Comparison of ENCODE assay signal across 8 mouse cellular contexts in genomic region chr16:14371367-14371766, GRCm38 (mm10). TPM values are rescaled to one million over a fixed set of nuclear protein-coding genes. Genes with fewer than 3 reads are reported as not detected.
A peak's percentile ranks its signal among the peaks of the same experiment; 100 is the strongest.
DNase-seq lines count a peak whose midpoint lies in the region; ATAC-seq and TF ChIP-seq lines count a peak whose summit lies in the region.

No protein-coding gene starts in this region.

- H3K4me3 ChIP-seq in liver, embryonic 12.5 days, result no peak overlapping the region
- no peak overlapping the region for H3K4me3 ChIP-seq in liver, postnatal 0 days (ENCODE audit: low read depth, low read length)

- intact Hi-C loops in heart, postnatal 10 days (cut with DNase I), result no loop called here

- H3K4me2 ChIP-seq in liver, embryonic 12.5 days, result no peak overlapping the region
- no peak overlapping the region for H3K4me2 ChIP-seq in liver, postnatal 0 days (ENCODE audit: low read depth, low read length)

- DNase-seq in cerebellum, adult 18-20 months, result peak; percentile 27 to 35
- no peak for DNase-seq in cerebellum, adult 9-11 months
- DNase-seq in liver, postnatal 0 days, result no peak
- DNase-seq in heart, postnatal 10 days, result peak; percentile 75 to 79
- DNase-seq in lung, postnatal 14 days, result peak; percentile 23
- DNase-seq in testis, postnatal 14 days (ENCODE audit: low spot score), result no peak
- no peak for DNase-seq in spleen, postnatal 14 days (ENCODE audit: low spot score in 2 of 2)

- no peak for ATAC-seq in liver, embryonic 12.5 days
- no peak for ATAC-seq in liver, postnatal 0 days

- no peak for TF ChIP-seq EP300 in liver, postnatal 0 days (IDR thresholded peaks at IDR 0.05; ENCODE audit: low read depth)

- no peak for TF ChIP-seq CTCF in liver, postnatal 0 days (IDR thresholded peaks at IDR 0.05; ENCODE audit: low read depth)

- no peaks in the 10 kb centered on the region for H3K9me3 ChIP-seq in liver, embryonic 12.5 days (replicated peaks)
- no peaks in the 10 kb centered on the region for H3K9me3 ChIP-seq in liver, postnatal 0 days (ENCODE audit: low read length)

- 75% methylated on average over 1 of the region's 1 CpGs for WGBS in liver, embryonic 12.5 days (ENCODE audit: insufficient replicate concordance)
- WGBS in liver, postnatal 0 days (ENCODE audit: insufficient replicate concordance), result 82% methylated on average over 1 of the region's 1 CpGs

- no peaks in the 10 kb centered on the region for H3K36me3 ChIP-seq in liver, embryonic 12.5 days
- no peaks in the 10 kb centered on the region for H3K36me3 ChIP-seq in liver, postnatal 0 days (replicated peaks; ENCODE audit: insufficient read depth, low read length)

- H3K27ac ChIP-seq in liver, embryonic 12.5 days, result 0 out of 2 replicates have a peak overlapping the region, but pooled peaks have one; percentile 74
- no peak overlapping the region for H3K27ac ChIP-seq in liver, postnatal 0 days (ENCODE audit: low read depth)

- no peaks in the 10 kb centered on the region for H3K27me3 ChIP-seq in liver, embryonic 12.5 days (replicated peaks)
- H3K27me3 ChIP-seq in liver, postnatal 0 days (ENCODE audit: insufficient read depth, low read length), result no peaks in the 10 kb centered on the region

- peaks cover 54% of the 10 kb centered on the region for H3K4me1 ChIP-seq in liver, embryonic 12.5 days
- H3K4me1 ChIP-seq in liver, postnatal 0 days (ENCODE audit: insufficient read depth), result peaks cover 2% of the 10 kb centered on the region; the same call in 1 of the 2 replicates

- H3K9ac ChIP-seq in liver, embryonic 12.5 days, result no peak overlapping the region
- no peak overlapping the region for H3K9ac ChIP-seq in liver, postnatal 0 days (replicated peaks)

RNA-seq across cellular contexts. Expression of gene Abcc1, which starts 10.0 kb away (rescaled TPM):
- polyA plus RNA-seq in liver, embryonic 12.5 days (2016; fragmentation: Nextera tagmentation; extraction: Ambion mirVana), result 6.2 and 6.6 TPM in 2 replicates
- 1.2 and 1.7 TPM in 2 replicates for polyA plus RNA-seq in liver, postnatal 0 days (2015; fragmentation: Nextera tagmentation; extraction: Ambion mirVana)
- 10 to 100 TPM; 22.5 to 30.4 TPM for total RNA-seq in heart, postnatal 10 days (2021)

RNA-seq across cellular contexts. Expression of gene Fopnl, which starts 54.2 kb away (rescaled TPM):
- 81.9 and 85.5 TPM in 2 replicates for polyA plus RNA-seq in liver, embryonic 12.5 days (2016; fragmentation: Nextera tagmentation; extraction: Ambion mirVana)
- polyA plus RNA-seq in liver, postnatal 0 days (2015; fragmentation: Nextera tagmentation; extraction: Ambion mirVana), result 40.7 and 45.1 TPM in 2 replicates
- 10 to 100 TPM; 59.7 to 66.1 TPM for total RNA-seq in heart, postnatal 10 days (2021)

Comparison
In these comparisons a context has a peak if more than half of its experiments do, and no peak if none do; other contexts are left out.
1. DNase-seq: peak in cerebellum, adult 18-20 months (2 of 2), heart, postnatal 10 days (2 of 2) and lung, postnatal 14 days (single experiment); none in cerebellum, adult 9-11 months (single experiment), liver, postnatal 0 days (single experiment), testis, postnatal 14 days (single experiment) and spleen, postnatal 14 days (0 of 2).